Mouse (Mus musculus) CH12.LX (cell line): ENCODE measurements around the gene Ccdc28b.

Experiments used
- CTCF ChIP-seq, 2 experiments: IDR thresholded peaks in 1 of 2; conservative IDR thresholded peaks in 1 of 2; 2 replicates each; pipeline ENCODE4 v1.5.1; 2011 to 2012; ENCODE audit warnings: low read depth in 2 of 2, low read length in 2 of 2, improper control_type of control experiment in 1 of 2, inconsistent platforms in 1 of 2, mild to moderate bottlenecking in 1 of 2, moderate library complexity in 1 of 2
- EP300 ChIP-seq: IDR thresholded peaks from 2 replicates; pipeline ENCODE4 v1.6.1; 2011; ENCODE audit warnings: low read length, improper control_type of control experiment
- ETS1 ChIP-seq: conservative IDR thresholded peaks from 2 replicates; pipeline ENCODE4 v1.6.1; 2012; ENCODE audit warnings: low read depth, mild to moderate bottlenecking, inconsistent platforms, low read length, improper control_type of control experiment, moderate library complexity
- MAFK ChIP-seq: IDR thresholded peaks from 2 replicates; pipeline ENCODE4 v1.6.1; 2011; ENCODE audit warnings: low read length, improper control_type of control experiment; ENCODE audit not compliant: insufficient replicate concordance
- MEF2A ChIP-seq: IDR thresholded peaks from 2 replicates; pipeline ENCODE4 v1.6.1; 2014; ENCODE audit warnings: low read depth, mild to moderate bottlenecking, inconsistent platforms, low read length, improper control_type of control experiment, borderline replicate concordance
- POLR2A ChIP-seq: IDR thresholded peaks from 2 replicates; pipeline ENCODE4 v1.6.1; 2011; ENCODE audit warnings: low read depth, mild to moderate bottlenecking, improper control_type of control experiment, low read length
- RCOR1 ChIP-seq: conservative IDR thresholded peaks from 2 replicates; pipeline ENCODE4 v1.6.1; 2012; ENCODE audit warnings: low read depth, mild to moderate bottlenecking, inconsistent platforms, low read length, improper control_type of control experiment
- SMC3 ChIP-seq: IDR thresholded peaks from 2 replicates; pipeline ENCODE4 v1.6.1; 2011; ENCODE audit warnings: low read depth, low read length, improper control_type of control experiment
- UBTF ChIP-seq: IDR thresholded peaks from 2 replicates; pipeline ENCODE4 v1.6.1; 2012; ENCODE audit warnings: low read depth, mild to moderate bottlenecking, inconsistent platforms, low read length, improper control_type of control experiment, moderate library complexity
- USF1 ChIP-seq: IDR thresholded peaks from 2 replicates; pipeline ENCODE4 v1.6.1; 2014; ENCODE audit warnings: low read depth, mild to moderate bottlenecking, inconsistent platforms, low read length, improper control_type of control experiment

- TF ChIP-seq CTCF (conservative IDR thresholded peaks at IDR 0.05 in 1 of 2, IDR thresholded peaks at IDR 0.05 in 1 of 2; ENCODE audit: low read depth in 2 of 2, low read length in 2 of 2) (no peak), MEF2A (no peak), RCOR1 (no peak), POLR2A (no peak), USF1 (no peak), MAFK (no peak), SMC3 (no peak), EP300 (no peak), UBTF (no peak), ETS1 (no peak)
Measured at GRCm38 (mm10) chr4:129585773-129586172, 38.0 kb downstream of the Ccdc28b start.
